Mouse (Mus musculus) intestine, embryonic 16.5 days (tissue): ENCODE data around the gene Nfix. TPM values are rescaled to one million over a fixed set of nuclear protein-coding genes. Genes with fewer than 3 reads are reported as not detected.

Experiments
- ATAC-seq: fragments of 200-750 bp; cut with Nextera tagmentation; 2 replicates; pipeline ENCODE4 v1.8.0; 2017; ENCODE audit warnings: moderate TSS enrichment, moderate library complexity
- H3K27ac ChIP-seq: fragments of 300-500 bp; sonication (generic); 2 replicates; pipeline ENCODE4 v1.5.1; 2014; ENCODE audit warnings: mild to moderate bottlenecking, low read length
- H3K27me3 ChIP-seq: fragments of 300-500 bp; sonication (generic); replicated peaks from 2 replicates; pipeline ENCODE4 v1.6.1; 2014; ENCODE audit warnings: low read length, control low read depth, mixed read lengths; ENCODE audit not compliant: control insufficient read depth, insufficient read depth
- H3K36me3 ChIP-seq: fragments of 300-500 bp; sonication (generic); 2 replicates; pipeline ENCODE4 v1.6.1; 2014; ENCODE audit warnings: low read length, control low read depth; ENCODE audit not compliant: control insufficient read depth, insufficient read depth
- H3K4me1 ChIP-seq: fragments of 300-500 bp; sonication (generic); 2 replicates; pipeline ENCODE4 v1.6.1; 2014; ENCODE audit warnings: low read length, control low read depth, mixed read lengths; ENCODE audit not compliant: control insufficient read depth, insufficient read depth
- H3K4me2 ChIP-seq: fragments of 300-500 bp; sonication (generic); 2 replicates; pipeline ENCODE4 v1.6.1; 2014; ENCODE audit warnings: low read depth, low read length, control low read depth
- H3K4me3 ChIP-seq: fragments of 300-500 bp; sonication (generic); 2 replicates; pipeline ENCODE4 v1.5.1; 2014; ENCODE audit warnings: mild to moderate bottlenecking, low read length
- H3K9ac ChIP-seq: fragments of 300-500 bp; sonication (generic); 2 replicates; pipeline ENCODE4 v1.6.1; 2014; ENCODE audit warnings: low read depth, low read length
- H3K9me3 ChIP-seq: fragments of 300-500 bp; sonication (generic); 2 replicates; pipeline ENCODE4 v1.6.1; 2016; ENCODE audit warnings: low read length, control low read depth; ENCODE audit not compliant: control insufficient read depth
- WGBS: fragments of 180-500 bp; shearing (Covaris S2); extraction: QIAGEN DNeasy Blood & Tissue Kit; methylation state at CpG from one replicate; pipeline ENCODE4 v1.1.7; 2014; 5-methylcytosine and 5-hydroxymethylcytosine counted together
- polyA plus RNA-seq: library from polyadenylated mRNA; unstranded; fragments of >200 nt; fragmentation: Nextera tagmentation; extraction: Ambion mirVana; gene quantifications from 2 replicates; pipeline ENCODE4 v1.2.1, GENCODE M21; 2015

The Nfix gene
- polyA plus RNA-seq, 1 experiment from 2014 or later, result 9.7 TPM

DNA sequence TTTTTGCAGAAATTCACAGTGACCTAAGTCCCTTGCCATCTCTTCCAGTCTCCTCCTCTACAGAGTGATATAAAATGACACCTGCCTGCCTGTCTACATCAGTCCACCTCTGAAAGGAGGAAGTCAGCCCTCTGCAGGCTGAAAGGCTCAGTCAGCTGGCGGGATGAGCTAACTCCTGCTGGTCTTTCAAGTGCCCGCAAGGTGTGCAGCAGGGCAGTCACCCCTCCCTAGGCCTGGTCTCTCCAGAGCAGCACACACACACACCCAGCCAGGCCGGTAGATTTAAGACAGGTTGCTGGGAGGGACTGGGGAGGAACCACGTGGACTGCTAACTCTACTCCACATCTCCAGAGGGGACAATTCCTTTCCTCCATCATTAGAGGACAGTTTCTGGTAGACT lies 36.0 kb downstream of the Nfix start:
- Histone ChIP-seq H3K4me2 (no peak overlapping the region), H3K4me3 (no peak overlapping the region), H3K36me3 (no peaks in the 10 kb centered on the region), H3K9ac (no peak overlapping the region), H3K27ac (no peak overlapping the region), H3K9me3 (no peaks in the 10 kb centered on the region), H3K4me1 (0 out of 2 replicates have a peak, but pooled peaks cover 3% of the 10 kb centered on the region), H3K27me3 (no peaks in the 10 kb centered on the region; the same call in 1 of the 2 replicates)
- ATAC-seq, result 0 out of 2 replicates have a peak, but pooled peaks have one; percentile 30
- WGBS, result 55% methylated on average over 4 of the region's 4 CpGs

DNA sequence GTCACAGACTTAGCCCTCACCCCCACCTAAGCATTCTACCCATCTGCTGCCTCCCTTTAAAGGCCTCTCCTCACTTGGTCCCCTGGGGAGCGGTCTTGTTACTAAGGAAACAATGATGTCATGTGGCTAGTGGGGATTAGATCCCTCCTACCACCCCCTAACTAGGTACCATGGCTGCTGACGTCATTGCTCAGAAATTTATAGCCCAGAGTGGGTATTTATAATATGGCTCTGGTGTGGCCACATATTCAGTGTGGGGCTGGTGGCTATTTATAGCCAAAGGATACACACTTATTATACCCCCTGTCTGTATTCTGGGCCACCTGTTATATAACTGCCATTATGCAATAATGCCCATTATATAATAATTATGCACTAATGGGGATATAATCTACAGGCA lies 39.2 kb downstream of the Nfix start:
- ATAC-seq, result no peak
- Histone ChIP-seq H3K9me3 (no peaks in the 10 kb centered on the region), H3K9ac (no peak overlapping the region), H3K4me2 (no peak overlapping the region), H3K27ac (no peak overlapping the region), H3K27me3 (no peaks in the 10 kb centered on the region; the same call in 1 of the 2 replicates), H3K4me3 (no peak overlapping the region), H3K36me3 (no peaks in the 10 kb centered on the region), H3K4me1 (peaks cover 16% of the 10 kb centered on the region)
- 44% methylated on average over 2 of the region's 2 CpGs for WGBS

DNA sequence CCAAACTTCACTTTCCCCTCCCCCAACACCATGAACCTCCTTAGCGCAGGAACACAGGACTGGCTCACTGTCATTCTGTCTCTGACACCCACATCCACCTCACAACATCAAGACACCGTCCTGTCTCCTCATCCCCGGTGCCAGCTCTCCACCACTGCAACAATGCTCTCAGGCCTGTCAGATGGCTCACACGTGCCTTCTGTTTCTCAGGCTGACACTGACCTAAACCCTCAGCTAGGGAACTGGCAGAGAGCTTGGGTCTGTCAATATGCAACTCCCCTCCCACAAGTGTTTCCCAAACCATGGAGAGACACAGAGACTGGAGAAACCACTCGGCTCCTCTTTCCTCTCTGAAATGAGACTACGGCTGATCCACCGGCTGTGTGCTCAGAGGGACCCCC lies 39.7 kb downstream of the Nfix start:
- Histone ChIP-seq H3K9ac (no peak overlapping the region), H3K4me2 (no peak overlapping the region), H3K27ac (no peak overlapping the region), H3K9me3 (no peaks in the 10 kb centered on the region), H3K4me3 (no peak overlapping the region), H3K4me1 (peaks cover 16% of the 10 kb centered on the region), H3K36me3 (no peaks in the 10 kb centered on the region), H3K27me3 (no peaks in the 10 kb centered on the region; the same call in 1 of the 2 replicates)
- ATAC-seq, result no peak
- 57% methylated on average over 7 of the region's 7 CpGs for WGBS

DNA sequence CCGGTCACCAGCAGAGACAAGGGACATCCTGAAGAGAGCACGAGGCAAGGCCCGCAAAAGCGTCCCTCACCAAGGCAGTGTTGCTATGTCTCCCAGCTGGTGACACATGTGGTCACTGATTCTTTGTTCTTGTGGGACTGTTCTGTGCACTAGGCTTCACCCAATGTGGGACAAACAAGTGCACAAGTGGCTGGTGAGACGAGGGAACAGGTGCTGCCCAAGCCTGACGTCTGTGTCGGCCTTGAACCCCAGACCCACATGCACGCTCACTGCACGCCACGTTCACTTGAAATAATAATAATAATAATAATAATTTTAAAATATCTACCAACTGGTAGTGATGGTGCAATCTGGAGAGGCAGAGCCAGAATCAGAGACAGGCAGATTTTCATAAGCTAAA lies 40.4 kb downstream of the Nfix start:
- Histone ChIP-seq H3K27me3 (no peaks in the 10 kb centered on the region; the same call in 1 of the 2 replicates), H3K36me3 (no peaks in the 10 kb centered on the region), H3K9me3 (no peaks in the 10 kb centered on the region), H3K27ac (no peak overlapping the region), H3K9ac (no peak overlapping the region), H3K4me2 (no peak overlapping the region), H3K4me1 (peaks cover 16% of the 10 kb centered on the region), H3K4me3 (no peak overlapping the region)
- no peak for ATAC-seq
- WGBS, result 90% methylated on average over 10 of the region's 10 CpGs

DNA sequence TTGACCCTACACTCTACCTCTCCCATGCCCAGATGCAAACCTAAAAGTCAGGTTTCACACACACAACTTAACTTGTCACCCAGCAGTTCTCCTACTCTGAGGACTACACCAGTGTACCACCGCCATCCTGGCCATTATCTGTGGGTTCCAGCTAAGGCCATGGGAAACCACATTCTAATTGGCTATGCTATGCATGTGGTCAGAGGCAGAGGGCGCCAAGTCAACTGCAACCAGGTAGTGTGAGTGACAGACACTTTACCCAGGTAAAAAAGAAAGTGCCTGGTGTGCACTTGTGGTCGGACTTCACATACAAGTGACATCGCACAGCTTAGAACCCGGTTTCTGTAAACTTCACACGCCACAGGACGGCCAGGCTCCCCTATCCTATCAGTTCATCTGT lies 41.0 kb downstream of the Nfix start:
- no peaks in the 10 kb centered on the region for H3K27me3 ChIP-seq
- no peak overlapping the region for H3K4me2 ChIP-seq
- no peak overlapping the region for H3K9ac ChIP-seq
- H3K27ac ChIP-seq, result no peak overlapping the region
- no peak overlapping the region for H3K4me3 ChIP-seq
- no peaks in the 10 kb centered on the region for H3K9me3 ChIP-seq
- ATAC-seq, result no peak
- H3K4me1 ChIP-seq, result peaks cover 16% of the 10 kb centered on the region
- no peaks in the 10 kb centered on the region for H3K36me3 ChIP-seq
- 66% methylated on average over 7 of the region's 7 CpGs for WGBS

DNA sequence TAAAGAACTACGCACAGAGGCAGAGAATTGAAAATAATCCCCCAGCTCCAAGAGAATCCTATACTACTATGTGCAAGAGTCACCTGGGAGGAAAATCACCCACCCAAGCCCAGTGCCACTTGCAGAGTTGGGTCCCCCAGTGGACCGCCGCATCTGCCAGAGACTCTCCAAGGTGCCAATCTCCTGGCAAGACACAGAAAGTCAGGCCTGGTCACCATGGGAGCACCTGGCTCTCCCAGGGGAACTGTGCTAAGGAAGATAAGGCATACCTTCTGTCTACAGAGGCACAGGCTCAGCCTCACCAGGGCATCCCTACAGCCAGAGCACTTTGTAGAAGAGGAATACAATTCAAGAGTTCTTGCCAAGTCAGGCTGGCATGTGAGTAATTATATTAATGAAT lies 41.8 kb downstream of the Nfix start:
- H3K4me2 ChIP-seq, result no peak overlapping the region
- ATAC-seq, result no peak
- WGBS, result 100% methylated on average over 3 of the region's 3 CpGs
- peaks cover 17% of the 10 kb centered on the region for H3K4me1 ChIP-seq
- no peak overlapping the region for H3K4me3 ChIP-seq
- no peaks in the 10 kb centered on the region for H3K9me3 ChIP-seq
- H3K27me3 ChIP-seq, result 0 out of 2 replicates have a peak, but pooled peaks cover 4% of the 10 kb centered on the region
- H3K9ac ChIP-seq, result no peak overlapping the region
- H3K27ac ChIP-seq, result no peak overlapping the region
- H3K36me3 ChIP-seq, result no peaks in the 10 kb centered on the region

DNA sequence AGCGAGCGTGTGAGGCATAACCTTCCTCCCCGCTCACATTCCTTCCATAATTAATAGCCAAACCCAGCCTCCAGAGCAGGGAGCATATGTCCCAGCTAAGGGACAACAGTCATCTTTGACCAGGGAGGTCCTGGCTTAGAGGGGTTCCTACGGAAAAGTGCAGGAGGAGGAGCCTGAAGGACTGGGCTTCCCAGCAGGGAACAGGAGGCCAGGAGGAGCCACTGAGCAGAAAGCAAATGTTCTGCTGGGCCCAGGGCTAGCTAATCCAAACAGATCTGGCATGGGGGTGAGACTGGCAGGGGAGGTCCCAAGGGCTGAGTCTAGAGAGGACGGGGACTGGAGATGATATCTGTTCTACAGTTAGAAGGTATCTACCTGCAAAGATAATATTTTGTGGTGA lies 42.6 kb downstream of the Nfix start:
- H3K27ac ChIP-seq, result no peak overlapping the region
- no peak for ATAC-seq

DNA sequence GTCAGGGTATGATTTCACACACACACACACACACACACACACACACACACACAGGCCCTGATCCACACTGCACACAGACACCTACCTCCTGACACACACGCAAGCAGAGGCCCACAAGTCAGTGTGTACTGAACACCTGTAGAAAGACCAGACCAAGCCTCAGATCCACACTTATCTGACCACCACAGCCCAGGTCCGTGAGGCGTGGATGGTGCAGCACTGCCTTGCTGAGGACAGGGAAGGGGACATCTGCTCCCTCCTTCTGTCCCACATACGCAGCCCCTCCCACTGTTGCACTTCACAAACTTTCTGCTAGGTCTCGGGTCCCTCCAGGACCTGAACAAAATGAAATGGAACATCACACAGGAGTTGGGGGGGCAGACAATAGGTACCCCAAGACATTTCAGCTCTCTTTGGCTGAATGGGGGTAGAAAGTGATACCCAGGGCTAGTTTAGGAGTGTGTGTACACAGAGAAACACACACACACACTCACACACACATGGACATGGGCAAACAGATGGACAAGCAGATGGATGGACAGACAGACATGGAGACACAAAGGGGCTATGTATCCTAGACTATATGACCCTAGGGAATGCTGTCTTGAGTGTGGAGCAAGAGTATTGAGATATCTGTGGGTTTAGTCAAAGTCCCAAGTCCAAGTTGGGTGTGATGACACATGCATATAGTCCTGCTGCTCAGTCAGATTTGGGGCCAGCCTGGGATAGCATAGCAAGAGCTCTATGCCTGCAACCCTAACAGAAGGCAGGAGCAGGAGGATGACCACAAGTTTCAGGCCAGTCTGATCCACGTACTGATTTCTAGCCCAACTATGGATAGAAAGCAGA lies 47.2 kb downstream of the Nfix start:
- H3K27me3 ChIP-seq, result peaks cover 4% of the 10 kb centered on the region; the same call in 1 of the 2 replicates
- no peaks in the 10 kb centered on the region for H3K9me3 ChIP-seq
- H3K4me3 ChIP-seq, result no peak overlapping the region
- peaks cover 18% of the 10 kb centered on the region for H3K4me1 ChIP-seq
- no peaks in the 10 kb centered on the region for H3K36me3 ChIP-seq
- H3K27ac ChIP-seq, result no peak overlapping the region
- H3K4me2 ChIP-seq, result no peak overlapping the region
- no peak overlapping the region for H3K9ac ChIP-seq
- WGBS, result 76% methylated on average over 6 of the region's 6 CpGs
- peak; percentile 80 for ATAC-seq

More for the DNA sequence above, 42.6 kb downstream of the Nfix start:
- Histone ChIP-seq H3K4me2 (no peak overlapping the region), H3K9me3 (no peaks in the 10 kb centered on the region), H3K36me3 (no peaks in the 10 kb centered on the region), H3K9ac (no peak overlapping the region), H3K4me3 (no peak overlapping the region), H3K4me1 (peaks cover 19% of the 10 kb centered on the region), H3K27me3 (0 out of 2 replicates have a peak, but pooled peaks cover 4% of the 10 kb centered on the region)
- WGBS, result 48% methylated on average over 5 of the region's 5 CpGs

DNA sequence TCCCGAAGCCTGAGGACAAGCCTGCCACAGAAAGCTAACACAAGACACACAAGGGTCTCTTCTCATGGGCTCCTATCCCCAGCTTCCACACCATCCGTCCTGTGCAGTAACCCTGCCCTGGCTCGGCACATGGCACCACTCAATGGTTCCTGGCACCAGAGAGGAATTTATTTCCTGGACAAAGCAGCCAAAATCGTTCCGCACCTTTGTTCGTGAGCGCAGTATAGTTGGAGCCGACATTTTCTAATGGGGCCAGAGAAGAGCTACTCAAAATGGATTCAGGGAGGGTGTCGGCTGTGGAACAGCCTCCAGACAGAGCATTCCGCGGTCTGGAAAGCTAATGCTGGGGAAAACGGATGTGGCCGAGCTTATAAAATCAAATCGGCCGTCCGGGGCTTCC lies 50.6 kb downstream of the Nfix start:
- H3K27me3 ChIP-seq, result peaks cover 4% of the 10 kb centered on the region; the same call in 1 of the 2 replicates
- no peak for ATAC-seq
- 78% methylated on average over 16 of the region's 16 CpGs for WGBS
- no peak overlapping the region for H3K4me2 ChIP-seq
- no peaks in the 10 kb centered on the region for H3K36me3 ChIP-seq
- no peak overlapping the region for H3K27ac ChIP-seq
- peaks cover 24% of the 10 kb centered on the region for H3K4me1 ChIP-seq
- H3K9ac ChIP-seq, result no peak overlapping the region
- no peak overlapping the region for H3K4me3 ChIP-seq
- H3K9me3 ChIP-seq, result no peaks in the 10 kb centered on the region
